Mouse (Mus musculus): ENCODE results near the gene Map7d1. TPM values are rescaled to one million over a fixed set of nuclear protein-coding genes. Genes with fewer than 3 reads are reported as not detected.

Map7d1 gene
- polyA plus RNA-seq, 1 experiment from 2014 or later = 69.6 TPM

- Histone ChIP-seq H3K27me3 (ENCODE audit: control insufficient read depth, insufficient read depth, low read length) (no peaks in the 10 kb centered on the region), H3K27ac (ENCODE audit: low read depth, low read length) (no peak overlapping the region), H3K4me2 (ENCODE audit: low read depth, low read length) (no peak overlapping the region), H3K9me3 (ENCODE audit: control insufficient read depth, low read length) (no peaks in the 10 kb centered on the region), H3K4me3 (ENCODE audit: low read depth, low read length) (no peak overlapping the region), H3K4me1 (ENCODE audit: control insufficient read depth, insufficient read depth, low read length) (no peaks in the 10 kb centered on the region), H3K9ac (replicated peaks; ENCODE audit: low read depth, low read length) (no peak overlapping the region), H3K36me3 (ENCODE audit: control insufficient read depth, insufficient read depth, low read length) (peaks cover 18% of the 10 kb centered on the region; the same call in 1 of the 2 replicates)
- ATAC-seq (ENCODE audit: low read depth) = no peak
- 86% methylated on average over 2 of the region's 2 CpGs for WGBS
Measured at GRCm38 (mm10) chr4:126190636-126191035, 65.5 kb downstream of the Map7d1 start.

DNA sequence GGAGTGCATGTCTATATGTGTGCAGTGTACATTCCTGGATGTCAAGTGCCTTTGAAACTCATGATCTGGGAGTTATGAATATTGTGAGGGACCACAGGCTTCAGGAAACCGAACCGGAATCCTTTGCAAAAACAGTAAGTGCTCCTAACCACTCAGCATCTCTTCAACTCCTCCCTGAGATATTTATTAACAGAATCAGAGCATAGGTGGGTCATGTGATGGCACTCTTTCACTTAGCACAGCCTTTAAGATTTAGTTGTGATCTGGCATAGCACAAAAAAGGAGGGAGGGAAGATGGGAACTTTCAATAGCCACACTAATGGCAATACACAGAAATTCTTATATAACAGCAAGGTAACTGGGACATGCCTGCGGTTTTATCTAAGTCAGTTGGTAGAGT is 69.0 kb downstream of the Map7d1 start:
- no peaks in the 10 kb centered on the region for H3K9me3 ChIP-seq (ENCODE audit: control insufficient read depth, low read length)
- no peak for ATAC-seq (ENCODE audit: low read depth)
- H3K9ac ChIP-seq (replicated peaks; ENCODE audit: low read depth, low read length) = no peak overlapping the region
- H3K27me3 ChIP-seq (ENCODE audit: control insufficient read depth, insufficient read depth, low read length) = no peaks in the 10 kb centered on the region
- H3K4me2 ChIP-seq (ENCODE audit: low read depth, low read length) = no peak overlapping the region
- 96% methylated on average over 3 of the region's 3 CpGs for WGBS
- no peaks in the 10 kb centered on the region for H3K4me1 ChIP-seq (ENCODE audit: control insufficient read depth, insufficient read depth, low read length)
- H3K4me3 ChIP-seq (ENCODE audit: low read depth, low read length) = no peak overlapping the region
- no peak overlapping the region for H3K27ac ChIP-seq (ENCODE audit: low read depth, low read length)
- peaks cover 9% of the 10 kb centered on the region; the same call in 1 of the 2 replicates for H3K36me3 ChIP-seq (ENCODE audit: control insufficient read depth, insufficient read depth, low read length)

DNA sequence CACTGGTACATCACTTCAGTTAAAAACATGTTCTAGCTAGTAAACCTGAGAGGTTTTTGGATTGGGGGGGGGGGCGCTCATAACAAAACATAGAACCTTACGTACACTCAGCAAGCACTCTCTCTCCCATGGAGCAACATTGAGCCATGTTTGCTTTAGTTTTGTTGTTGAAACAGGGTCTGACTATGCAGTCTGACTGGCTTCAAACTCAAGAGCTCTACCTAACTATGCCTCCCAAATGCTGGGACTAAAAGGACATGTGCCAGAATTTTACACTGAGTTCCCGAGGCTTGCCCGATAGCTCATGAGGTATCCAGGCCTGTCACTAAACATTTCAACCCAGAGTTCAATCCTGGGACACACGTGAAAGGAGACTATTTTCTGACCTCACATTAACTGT is 73.1 kb downstream of the Map7d1 start:
- Histone ChIP-seq H3K9ac (replicated peaks; ENCODE audit: low read depth, low read length) (no peak overlapping the region), H3K9me3 (ENCODE audit: control insufficient read depth, low read length) (no peaks in the 10 kb centered on the region), H3K4me2 (ENCODE audit: low read depth, low read length) (no peak overlapping the region), H3K4me1 (ENCODE audit: control insufficient read depth, insufficient read depth, low read length) (no peaks in the 10 kb centered on the region), H3K27ac (ENCODE audit: low read depth, low read length) (no peak overlapping the region), H3K27me3 (ENCODE audit: control insufficient read depth, insufficient read depth, low read length) (no peaks in the 10 kb centered on the region), H3K4me3 (ENCODE audit: low read depth, low read length) (no peak overlapping the region), H3K36me3 (ENCODE audit: control insufficient read depth, insufficient read depth, low read length) (peaks cover 9% of the 10 kb centered on the region; the same call in 1 of the 2 replicates)
- ATAC-seq (ENCODE audit: low read depth) = no peak
- 95% methylated on average over 5 of the region's 5 CpGs for WGBS

Other genes starting within 250 kb of the Map7d1 start
- gene Csf3r, start 231.8 kb downstream of the Map7d1 start, polyA plus RNA-seq (2014; fragmentation: Nextera tagmentation; extraction: Ambion mirVana) = 0.66 and 0.75 TPM in 2 replicates
- 127 and 137 TPM in 2 replicates for gene Mrps15, start 209.4 kb downstream of the Map7d1 start, polyA plus RNA-seq (2014; fragmentation: Nextera tagmentation; extraction: Ambion mirVana)
- 30.2 and 40.2 TPM in 2 replicates for gene Oscp1, start 197.8 kb downstream of the Map7d1 start, polyA plus RNA-seq (2014; fragmentation: Nextera tagmentation; extraction: Ambion mirVana)
- 46.4 and 48.3 TPM in 2 replicates for gene Lsm10, start 159.7 kb downstream of the Map7d1 start, polyA plus RNA-seq (2014; fragmentation: Nextera tagmentation; extraction: Ambion mirVana)
- gene Stk40, start 152.4 kb downstream of the Map7d1 start, polyA plus RNA-seq (2014; fragmentation: Nextera tagmentation; extraction: Ambion mirVana) = 15.2 and 21.8 TPM in 2 replicates
- 5.4 and 14.6 TPM in 2 replicates for gene Eva1b, start 108.6 kb downstream of the Map7d1 start, polyA plus RNA-seq (2014; fragmentation: Nextera tagmentation; extraction: Ambion mirVana)
- gene Sh3d21, start 92.9 kb downstream of the Map7d1 start, polyA plus RNA-seq (2014; fragmentation: Nextera tagmentation; extraction: Ambion mirVana) = 0.67 and 1.5 TPM in 2 replicates
- 128 and 138 TPM in 2 replicates for gene Thrap3, start 53.6 kb downstream of the Map7d1 start, polyA plus RNA-seq (2014; fragmentation: Nextera tagmentation; extraction: Ambion mirVana)
- gene Trappc3, start 6.0 kb upstream of the Map7d1 start, polyA plus RNA-seq (2014; fragmentation: Nextera tagmentation; extraction: Ambion mirVana) = 32.9 and 68.5 TPM in 2 replicates
- 1.3 and 6.1 TPM in 2 replicates for gene Col8a2, start 30.4 kb upstream of the Map7d1 start, polyA plus RNA-seq (2014; fragmentation: Nextera tagmentation; extraction: Ambion mirVana)
- 51.7 and 54.1 TPM in 2 replicates for gene Adprhl2, start 65.4 kb upstream of the Map7d1 start, polyA plus RNA-seq (2014; fragmentation: Nextera tagmentation; extraction: Ambion mirVana)
- gene Tekt2, start 69.3 kb upstream of the Map7d1 start, polyA plus RNA-seq (2014; fragmentation: Nextera tagmentation; extraction: Ambion mirVana) = 7.7 and 8.8 TPM in 2 replicates
- gene Ago3, start 173.2 kb upstream of the Map7d1 start, polyA plus RNA-seq (2014; fragmentation: Nextera tagmentation; extraction: Ambion mirVana) = 15.0 and 22.9 TPM in 2 replicates
- 15.7 and 18.8 TPM in 2 replicates for gene Ago1, start 212.2 kb upstream of the Map7d1 start, polyA plus RNA-seq (2014; fragmentation: Nextera tagmentation; extraction: Ambion mirVana)

Data from neural tube, embryonic 14.5 days (tissue).